Mouse (Mus musculus): ENCODE data around the gene Zfp839. TPM values are rescaled to one million over a fixed set of nuclear protein-coding genes. Genes with fewer than 3 reads are reported as not detected.

The Zfp839 gene
- polyA plus RNA-seq, 1 experiment = 6.6 TPM

- TF ChIP-seq CTCF (IDR thresholded peaks at IDR 0.05; ENCODE audit: borderline replicate concordance, insufficient read depth, low read length) = no peak
- no peak for TF ChIP-seq POLR2A (IDR thresholded peaks at IDR 0.05; ENCODE audit: low read depth, low read length)
- H3K4me1 ChIP-seq (ENCODE audit: control insufficient read depth, insufficient read depth, low read length) = no peaks in the 10 kb centered on the region
- H3K27ac ChIP-seq (ENCODE audit: insufficient read depth, low read length) = no peak overlapping the region
- H3K4me3 ChIP-seq (ENCODE audit: insufficient read depth, low read length) = no peak overlapping the region
Observed at GRCm38 (mm10) chr12:110814924-110815323, 35.1 kb upstream of the Zfp839 start.

- Histone ChIP-seq H3K27ac (ENCODE audit: insufficient read depth, low read length) (no peak overlapping the region), H3K4me3 (ENCODE audit: insufficient read depth, low read length) (no peak overlapping the region), H3K4me1 (ENCODE audit: control insufficient read depth, insufficient read depth, low read length) (no peaks in the 10 kb centered on the region)
- TF ChIP-seq POLR2A (IDR thresholded peaks at IDR 0.05; ENCODE audit: low read depth, low read length) = no peak
- TF ChIP-seq CTCF (IDR thresholded peaks at IDR 0.05; ENCODE audit: borderline replicate concordance, insufficient read depth, low read length) = no peak
Observed at GRCm38 (mm10) chr12:110816833-110817232, 33.2 kb upstream of the Zfp839 start.

DNA sequence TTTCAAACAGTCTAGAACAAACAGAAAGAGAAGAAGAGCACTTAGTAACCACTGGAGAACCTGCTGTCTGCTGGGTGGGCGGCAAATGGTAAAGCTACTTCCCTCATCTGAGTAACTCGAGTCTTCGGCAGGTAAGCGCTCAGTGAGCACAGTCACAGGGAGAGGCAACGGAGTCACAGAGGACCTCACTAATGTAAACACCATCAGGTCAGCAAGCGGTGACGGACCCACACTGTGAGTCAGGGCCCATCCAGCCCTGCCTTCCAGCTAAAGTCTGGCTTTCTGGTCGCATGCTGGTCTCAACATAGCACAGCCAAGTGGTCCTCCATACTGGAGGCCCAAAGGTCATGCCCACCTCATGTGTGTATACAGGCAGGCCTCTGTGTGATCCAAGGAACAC lies 30.7 kb upstream of the Zfp839 start:
- Histone ChIP-seq H3K4me1 (ENCODE audit: control insufficient read depth, insufficient read depth, low read length) (no peaks in the 10 kb centered on the region), H3K27ac (ENCODE audit: insufficient read depth, low read length) (no peak overlapping the region), H3K4me3 (ENCODE audit: insufficient read depth, low read length) (no peak overlapping the region)
- TF ChIP-seq CTCF (IDR thresholded peaks at IDR 0.05; ENCODE audit: borderline replicate concordance, insufficient read depth, low read length) = no peak
- no peak for TF ChIP-seq POLR2A (IDR thresholded peaks at IDR 0.05; ENCODE audit: low read depth, low read length)

- H3K27ac ChIP-seq (ENCODE audit: insufficient read depth, low read length) = no peak overlapping the region
- TF ChIP-seq POLR2A (IDR thresholded peaks at IDR 0.05; ENCODE audit: low read depth, low read length) = no peak
- TF ChIP-seq CTCF (IDR thresholded peaks at IDR 0.05; ENCODE audit: borderline replicate concordance, insufficient read depth, low read length) = no peak
- H3K4me3 ChIP-seq (ENCODE audit: insufficient read depth, low read length) = no peak overlapping the region
- H3K4me1 ChIP-seq (ENCODE audit: control insufficient read depth, insufficient read depth, low read length) = no peaks in the 10 kb centered on the region
Observed at GRCm38 (mm10) chr12:110821787-110822186, 28.3 kb upstream of the Zfp839 start.

- TF ChIP-seq POLR2A (IDR thresholded peaks at IDR 0.05; ENCODE audit: low read depth, low read length) = no peak
- TF ChIP-seq CTCF (IDR thresholded peaks at IDR 0.05; ENCODE audit: borderline replicate concordance, insufficient read depth, low read length) = no peak
- no peak overlapping the region for H3K4me3 ChIP-seq (ENCODE audit: insufficient read depth, low read length)
- H3K4me1 ChIP-seq (ENCODE audit: control insufficient read depth, insufficient read depth, low read length) = no peaks in the 10 kb centered on the region
Observed at GRCm38 (mm10) chr12:110822366-110822765, 27.7 kb upstream of the Zfp839 start.

DNA sequence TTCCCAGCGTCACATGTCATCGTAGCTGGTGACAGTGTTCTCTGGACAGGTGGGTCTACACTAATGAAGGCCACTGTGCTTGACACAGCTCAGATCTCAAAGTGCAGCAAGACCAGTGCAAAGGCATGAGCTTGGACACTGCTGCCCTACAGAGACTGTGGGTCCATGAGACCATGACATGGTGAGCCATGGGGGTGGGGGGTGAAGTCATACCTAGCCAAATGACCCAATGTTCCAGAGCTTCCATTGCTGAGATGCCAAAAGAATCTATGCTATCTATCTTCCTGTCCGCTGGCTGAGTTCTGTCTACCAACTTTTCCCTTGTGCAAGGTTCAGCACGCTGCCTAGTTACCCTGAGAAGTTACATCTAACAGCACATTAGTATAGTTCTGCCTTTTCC lies 21.1 kb upstream of the Zfp839 start:
- no peak for TF ChIP-seq CTCF (IDR thresholded peaks at IDR 0.05; ENCODE audit: borderline replicate concordance, insufficient read depth, low read length)
- no peak for TF ChIP-seq POLR2A (IDR thresholded peaks at IDR 0.05; ENCODE audit: low read depth, low read length)
- Histone ChIP-seq H3K27ac (ENCODE audit: insufficient read depth, low read length) (no peak overlapping the region), H3K4me3 (ENCODE audit: insufficient read depth, low read length) (no peak overlapping the region), H3K4me1 (ENCODE audit: control insufficient read depth, insufficient read depth, low read length) (peaks cover 2% of the 10 kb centered on the region; the same call in 1 of the 2 replicates)

More at GRCm38 (mm10) chr12:110822366-110822765, 27.7 kb upstream of the Zfp839 start:
- H3K27ac ChIP-seq (ENCODE audit: insufficient read depth, low read length) = no peak overlapping the region

DNA sequence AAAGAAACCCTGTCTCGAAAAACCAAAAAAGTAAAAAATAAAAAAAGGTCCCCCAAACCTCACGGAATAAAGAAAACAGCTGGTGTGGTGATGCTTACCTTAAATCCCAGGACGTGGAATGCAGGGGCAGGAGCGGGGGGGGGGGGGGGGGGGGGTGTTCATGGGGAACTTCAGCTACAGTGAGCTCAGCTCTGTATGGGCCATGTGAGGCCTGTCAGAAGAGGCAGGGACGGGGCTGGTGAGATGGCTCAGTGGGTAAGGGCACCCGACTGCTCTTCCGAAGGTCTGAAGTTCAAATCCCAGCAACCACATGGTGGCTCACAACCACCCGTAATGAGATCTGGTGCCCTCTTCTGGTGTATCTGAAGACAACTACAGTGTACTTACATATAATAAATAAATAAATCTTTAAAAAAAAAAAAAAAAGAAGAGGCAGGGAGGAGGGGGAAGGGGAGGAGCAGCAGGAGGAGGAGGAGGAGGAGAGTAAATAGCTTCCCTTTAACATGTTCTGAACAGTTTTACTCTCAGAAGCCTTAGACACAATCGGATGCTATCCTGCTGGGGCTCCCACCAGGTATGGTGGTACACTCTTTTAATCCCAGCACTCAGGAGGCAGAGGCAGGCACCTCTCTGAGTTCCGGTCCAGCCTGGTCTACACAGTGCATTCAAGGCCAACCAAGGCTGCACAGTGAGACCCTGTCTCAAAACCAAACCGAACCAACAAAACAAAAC lies 19.6 kb upstream of the Zfp839 start:
- TF ChIP-seq POLR2A (IDR thresholded peaks at IDR 0.05; ENCODE audit: low read depth, low read length) (no peak), CTCF (IDR thresholded peaks at IDR 0.05; ENCODE audit: borderline replicate concordance, insufficient read depth, low read length) (no peak)
- Histone ChIP-seq H3K4me1 (ENCODE audit: control insufficient read depth, insufficient read depth, low read length) (peaks cover 3% of the 10 kb centered on the region; the same call in 1 of the 2 replicates), H3K27ac (ENCODE audit: insufficient read depth, low read length) (no peak overlapping the region), H3K4me3 (ENCODE audit: insufficient read depth, low read length) (no peak overlapping the region)

DNA sequence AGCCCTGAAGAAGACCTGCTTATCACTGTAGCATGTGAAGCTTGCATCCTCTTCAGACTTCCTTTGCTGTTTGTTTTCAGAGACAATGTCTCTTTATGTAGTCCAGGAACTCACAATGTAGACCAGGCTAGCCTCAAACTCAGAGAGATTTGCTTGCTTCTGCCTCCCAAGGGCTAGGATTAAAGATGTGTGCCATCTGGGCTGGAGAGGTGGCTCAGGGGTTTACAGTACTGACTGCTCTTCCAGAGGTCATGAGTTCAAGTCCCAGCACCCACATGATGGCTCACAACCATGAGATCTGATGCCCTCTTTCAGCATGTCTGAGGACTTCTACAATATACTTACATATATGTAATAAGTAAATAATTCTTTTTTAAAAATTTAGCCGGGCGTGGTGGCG lies 14.9 kb upstream of the Zfp839 start:
- TF ChIP-seq POLR2A (IDR thresholded peaks at IDR 0.05; ENCODE audit: low read depth, low read length) = no peak
- no peak for TF ChIP-seq CTCF (IDR thresholded peaks at IDR 0.05; ENCODE audit: borderline replicate concordance, insufficient read depth, low read length)
- Histone ChIP-seq H3K4me3 (ENCODE audit: insufficient read depth, low read length) (no peak overlapping the region), H3K27ac (ENCODE audit: insufficient read depth, low read length) (no peak overlapping the region), H3K4me1 (ENCODE audit: control insufficient read depth, insufficient read depth, low read length) (peaks cover 3% of the 10 kb centered on the region; the same call in 1 of the 2 replicates)

- no peak overlapping the region for H3K27ac ChIP-seq (ENCODE audit: insufficient read depth, low read length)
- H3K4me1 ChIP-seq (ENCODE audit: control insufficient read depth, insufficient read depth, low read length) = peaks cover 3% of the 10 kb centered on the region; the same call in 1 of the 2 replicates
- H3K4me3 ChIP-seq (ENCODE audit: insufficient read depth, low read length) = no peak overlapping the region
- no peak for TF ChIP-seq POLR2A (IDR thresholded peaks at IDR 0.05; ENCODE audit: low read depth, low read length)
- no peak for TF ChIP-seq CTCF (IDR thresholded peaks at IDR 0.05; ENCODE audit: borderline replicate concordance, insufficient read depth, low read length)
Observed at GRCm38 (mm10) chr12:110836729-110837128, 13.3 kb upstream of the Zfp839 start.

- no peak for TF ChIP-seq POLR2A (IDR thresholded peaks at IDR 0.05; ENCODE audit: low read depth, low read length)
- TF ChIP-seq CTCF (IDR thresholded peaks at IDR 0.05; ENCODE audit: borderline replicate concordance, insufficient read depth, low read length) = no peak
- H3K27ac ChIP-seq (ENCODE audit: insufficient read depth, low read length) = no peak overlapping the region
- peaks cover 3% of the 10 kb centered on the region; the same call in 1 of the 2 replicates for H3K4me1 ChIP-seq (ENCODE audit: control insufficient read depth, insufficient read depth, low read length)
- H3K4me3 ChIP-seq (ENCODE audit: insufficient read depth, low read length) = no peak overlapping the region
Observed at GRCm38 (mm10) chr12:110837192-110837841, 12.7 kb upstream of the Zfp839 start.
